Mouse (Mus musculus) gonadal fat pad, adult 2 months (tissue): ENCODE data around the gene Cobl. TPM values are rescaled to one million over a fixed set of nuclear protein-coding genes. Genes with fewer than 3 reads are reported as not detected.
A peak's percentile ranks its signal among the peaks of the same experiment; 100 is the strongest.

Source experiments
- DNase-seq: peaks from one replicate; pipeline ENCODE4 v3.0.0-alpha.2; 2012; ENCODE audit warnings: low read depth
- polyA plus RNA-seq: library from polyadenylated mRNA; depleted of rRNA; stranded (reverse); fragments of >200 nt; gene quantifications from 2 replicates; pipeline ENCODE4 v1.2.3, GENCODE M21; 2012

Cobl gene
- polyA plus RNA-seq, 1 experiment: 2.6 TPM

DNA sequence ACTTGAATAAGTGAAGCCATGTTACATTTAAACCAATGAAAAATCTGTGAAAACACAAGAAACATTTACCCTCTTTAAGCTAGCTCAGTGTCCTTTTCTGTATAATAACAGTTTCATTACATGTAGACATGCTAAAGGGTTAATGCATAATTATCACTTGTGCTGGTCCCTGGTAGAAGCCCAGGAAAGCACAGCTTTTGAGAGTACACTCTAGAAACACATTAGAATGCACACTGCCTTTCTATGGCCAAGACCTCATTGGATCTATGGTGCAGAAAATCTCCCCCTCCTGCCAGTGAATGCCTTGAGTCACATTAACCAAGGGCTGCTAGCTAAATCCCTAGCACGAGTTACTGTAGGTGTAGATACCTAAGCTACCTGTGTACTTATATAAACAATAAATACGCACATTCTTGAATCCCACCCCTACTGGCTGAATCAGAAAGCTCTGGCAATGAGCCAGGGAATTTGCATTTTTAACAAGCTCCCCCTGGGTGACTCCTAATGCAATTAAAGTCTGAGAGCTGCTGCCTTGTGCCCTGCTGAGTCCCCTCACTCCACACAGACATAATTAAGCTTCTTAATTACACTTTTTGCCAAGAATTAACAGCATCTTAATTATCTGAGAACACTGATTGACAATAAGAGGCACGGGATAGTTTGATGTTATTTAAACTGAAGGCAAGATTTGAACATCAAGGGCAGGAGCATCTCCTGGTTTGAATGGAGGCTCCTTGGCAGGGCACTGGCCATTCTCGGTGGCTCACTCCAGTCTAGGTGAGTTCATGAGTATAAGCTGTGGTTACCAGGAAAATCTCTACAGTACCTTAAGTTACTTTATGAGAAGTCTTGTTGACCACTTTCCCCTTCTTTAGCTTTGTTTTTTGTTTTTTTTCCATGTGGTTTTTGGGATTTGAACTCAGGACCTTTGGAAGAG, 244.9 kb downstream of the Cobl start:
- DNase-seq: no peak

DNA sequence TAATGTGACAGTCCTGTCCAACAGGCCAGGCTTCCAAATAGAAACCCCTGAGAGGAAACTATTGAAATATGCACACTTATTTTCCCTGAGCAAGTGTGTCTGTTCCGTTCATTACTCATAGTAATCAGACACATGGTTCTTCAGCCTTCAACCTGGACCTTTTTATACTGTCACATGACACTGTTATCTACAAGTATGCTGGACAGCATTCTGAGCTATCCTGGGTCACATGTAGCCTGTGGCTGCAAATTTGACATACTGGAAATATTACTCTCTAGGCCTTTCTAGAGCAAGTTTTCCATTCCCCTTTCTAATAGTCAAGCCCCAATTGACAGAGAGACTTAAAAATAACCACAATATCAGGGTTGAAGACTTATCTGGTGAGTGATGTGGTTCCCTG, 247.9 kb downstream of the Cobl start:
- DNase-seq: no peak

DNA sequence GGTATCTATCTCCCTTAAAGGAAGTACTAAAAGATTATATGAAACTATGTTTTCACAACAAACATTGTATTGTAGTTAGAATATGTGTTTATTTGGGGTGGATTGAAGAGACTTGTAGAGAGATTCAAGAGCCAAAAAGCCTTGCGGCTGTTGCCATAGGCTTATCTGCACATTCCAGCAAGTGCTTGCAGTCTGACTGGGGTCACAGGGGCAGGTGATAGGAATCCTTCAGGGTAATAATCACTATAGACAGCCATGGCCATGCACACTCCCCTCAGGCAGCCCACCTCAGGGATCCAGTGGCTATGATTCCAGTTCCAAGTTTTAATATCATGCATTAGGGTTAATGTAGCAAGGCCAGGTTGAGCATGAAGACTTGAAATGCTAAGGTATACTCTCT, 249.2 kb downstream of the Cobl start:
- no peak for DNase-seq

DNA sequence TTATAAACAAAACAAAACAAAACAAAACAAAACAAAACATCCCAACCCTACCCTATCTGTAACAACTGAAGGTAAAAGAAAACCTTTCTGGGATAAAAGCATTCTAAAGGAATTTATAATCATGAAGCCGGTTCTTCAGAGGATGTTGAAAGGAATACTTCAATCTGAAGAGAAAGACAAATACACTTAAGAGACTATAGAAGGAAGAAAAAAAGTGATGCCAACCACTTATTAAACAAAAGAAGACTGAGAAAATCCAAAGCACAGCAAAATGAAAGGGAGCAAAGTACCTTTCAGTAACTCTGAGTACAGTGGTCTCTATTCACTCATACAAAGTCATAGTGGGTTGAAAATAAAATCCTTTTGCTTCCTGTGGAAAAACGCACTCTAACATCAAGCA, 256.2 kb downstream of the Cobl start:
- no peak for DNase-seq

DNA sequence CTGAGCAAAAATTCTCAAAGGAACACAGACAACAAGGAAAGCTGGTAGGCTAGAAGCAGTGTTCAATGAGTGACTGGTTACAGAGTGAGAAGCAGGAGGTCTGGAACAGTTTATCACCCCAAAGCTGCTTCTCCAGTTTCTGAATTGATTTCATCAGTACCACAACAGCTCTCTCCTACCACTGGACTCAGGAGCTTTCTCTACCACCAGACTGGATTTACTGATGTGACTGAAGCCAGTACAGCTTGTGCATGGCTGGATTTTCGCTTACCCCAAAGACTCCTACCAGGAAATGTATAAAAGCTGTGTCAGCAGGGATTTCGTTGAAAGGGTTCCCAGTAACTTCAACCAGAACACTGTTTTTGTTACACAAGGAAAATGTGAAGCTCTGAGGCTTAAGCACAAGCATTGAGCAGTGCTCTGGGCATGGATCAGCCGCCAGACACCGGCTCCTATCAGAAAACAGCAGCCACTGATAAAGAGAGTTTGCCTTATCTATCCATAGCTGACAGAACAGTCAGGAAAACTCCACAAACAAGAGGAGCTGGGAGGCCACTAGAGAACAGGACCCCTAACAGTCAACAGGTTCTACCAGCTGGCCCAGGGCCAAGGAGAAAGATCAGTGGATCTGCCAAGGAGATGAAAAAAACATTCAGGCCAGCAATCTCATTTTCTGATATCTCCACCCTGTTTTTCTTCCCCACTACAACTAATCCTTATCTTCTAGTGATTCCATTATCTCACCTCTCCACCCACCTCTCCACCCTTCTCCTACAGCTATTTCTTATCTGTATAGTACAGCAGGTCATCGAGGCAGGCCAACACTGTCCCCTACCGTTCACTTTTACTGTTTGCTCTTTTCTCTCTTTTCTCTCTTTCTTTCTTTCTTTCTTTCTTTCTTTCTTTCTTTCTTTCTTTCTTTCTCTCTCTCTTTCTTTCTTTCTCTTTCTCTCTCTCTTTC, 259.3 kb downstream of the Cobl start:
- DNase-seq: no peak

DNA sequence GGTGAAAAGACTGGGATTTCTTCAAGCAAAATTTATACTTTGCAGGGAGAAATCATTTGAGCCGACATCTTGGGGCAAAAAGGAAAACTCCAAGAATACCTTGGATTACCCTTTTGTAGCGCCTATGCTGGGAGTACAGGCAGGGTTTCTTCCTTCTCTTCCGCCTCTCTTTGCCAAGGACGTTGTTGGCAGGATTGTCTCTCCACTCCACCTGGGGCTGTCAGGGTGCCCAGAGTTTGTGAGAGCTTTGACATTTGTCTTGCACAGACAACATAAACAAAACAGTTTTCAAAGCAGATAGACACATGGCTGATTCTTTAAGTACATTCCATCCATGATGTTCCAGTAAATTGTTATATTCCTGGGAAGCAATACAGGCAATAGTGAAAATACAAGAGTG, 265.3 kb downstream of the Cobl start:
- DNase-seq: no peak

DNA sequence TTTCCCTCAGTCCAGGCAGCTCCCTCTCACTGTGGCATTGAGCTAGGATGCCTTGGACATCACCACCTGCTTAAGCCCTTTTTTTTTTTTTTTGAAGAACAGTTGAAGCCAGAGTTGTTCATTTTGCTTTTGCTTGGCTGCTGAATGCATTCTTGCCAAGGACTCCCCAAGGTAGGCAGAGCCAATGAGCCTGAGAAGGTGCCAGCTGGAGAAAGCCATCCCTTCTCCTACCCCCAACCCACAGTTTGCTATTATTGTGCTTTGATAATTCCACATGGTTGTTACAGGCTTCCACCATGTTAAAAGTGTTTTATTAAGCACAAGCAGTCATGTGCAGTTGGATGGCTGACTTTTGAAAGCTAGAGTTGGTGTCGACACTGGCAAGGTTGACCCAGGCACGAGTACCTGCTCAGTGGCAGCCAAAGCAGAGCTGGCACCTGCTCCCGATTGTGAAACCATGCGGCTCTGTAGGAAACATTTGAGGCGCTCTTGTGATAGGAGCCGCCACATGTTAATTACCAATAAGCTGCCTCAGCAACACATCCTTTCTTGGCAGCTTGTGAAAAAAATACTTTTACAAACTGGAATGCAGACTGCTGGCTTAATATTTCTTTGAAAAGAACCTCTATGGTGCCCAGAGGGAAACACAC, 265.9 kb downstream of the Cobl start:
- DNase-seq: peak; percentile 3

DNA sequence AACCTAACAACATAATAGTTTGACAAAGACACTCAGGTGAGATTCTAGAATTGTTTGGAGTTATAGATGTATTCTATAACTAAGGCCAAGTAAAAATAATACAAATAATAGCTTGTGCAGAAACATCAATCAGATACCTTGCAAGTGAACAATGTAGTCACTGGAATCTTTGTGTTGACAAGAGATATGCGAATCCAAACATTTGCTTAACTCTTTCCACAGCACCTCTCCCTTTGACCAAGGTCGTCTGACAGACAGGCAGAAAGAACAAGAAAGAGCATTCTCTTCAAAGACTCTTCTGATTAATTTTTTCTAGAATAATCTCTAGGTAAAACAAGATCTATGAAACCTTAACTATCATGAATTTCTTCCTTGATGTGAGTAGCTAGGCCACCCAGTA, 266.7 kb downstream of the Cobl start:
- DNase-seq: no peak

DNA sequence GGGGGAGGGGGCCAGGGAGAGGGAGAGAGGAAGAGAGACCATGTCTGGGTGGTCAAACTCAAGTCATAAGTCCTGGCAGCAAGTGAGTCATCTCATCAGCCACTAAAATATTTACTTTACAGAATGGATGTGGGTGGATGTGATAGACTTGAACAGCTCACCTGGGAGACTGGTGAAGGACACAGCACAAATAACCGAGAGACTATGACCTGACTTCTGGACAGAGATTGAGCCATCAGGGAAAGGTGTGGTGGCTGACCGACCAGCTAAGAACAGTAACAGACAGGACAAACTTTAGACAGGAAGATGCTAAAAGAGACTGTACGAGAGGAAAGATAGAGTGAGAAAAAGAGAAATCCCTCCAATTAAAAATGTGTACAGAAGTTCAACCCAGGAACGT, 267.2 kb downstream of the Cobl start:
- DNase-seq: no peak

DNA sequence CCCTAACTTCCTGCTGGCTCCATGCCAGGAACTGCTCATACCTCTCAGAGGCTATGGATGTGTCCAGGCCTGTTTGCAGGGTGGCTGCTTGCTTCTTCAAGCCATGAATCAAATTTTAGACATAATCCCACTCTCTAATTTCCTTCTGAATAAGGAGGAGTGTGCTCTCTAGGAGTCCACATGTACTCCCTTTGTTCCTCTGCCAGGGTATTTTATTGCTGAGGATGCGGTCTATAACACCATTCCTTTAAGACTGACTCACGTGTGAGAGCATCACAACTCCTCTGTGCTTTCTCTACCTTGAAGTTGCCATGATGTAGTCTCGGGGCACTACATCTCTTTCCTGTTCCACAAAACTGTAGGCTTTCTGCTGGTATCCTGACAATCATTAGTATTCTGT, 269.4 kb downstream of the Cobl start:
- no peak for DNase-seq

DNA sequence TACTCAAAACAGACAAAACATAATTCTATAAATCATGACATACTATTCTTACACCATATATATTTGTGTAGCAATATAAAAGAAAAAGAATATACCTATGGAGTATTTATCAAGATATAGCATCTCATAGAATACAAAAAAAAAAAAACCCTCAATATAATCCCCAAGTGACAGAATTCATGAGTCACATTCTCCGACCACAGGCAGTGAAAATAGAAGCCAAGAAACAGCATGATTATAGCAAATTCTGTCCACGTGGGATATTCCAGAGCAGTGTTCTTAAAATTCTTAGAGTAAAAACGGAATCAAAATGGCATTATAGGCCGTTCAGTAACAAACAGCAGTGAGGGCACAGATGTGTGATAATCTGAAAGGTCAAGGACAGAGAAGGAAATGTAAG, 271.4 kb downstream of the Cobl start:
- DNase-seq: no peak

DNA sequence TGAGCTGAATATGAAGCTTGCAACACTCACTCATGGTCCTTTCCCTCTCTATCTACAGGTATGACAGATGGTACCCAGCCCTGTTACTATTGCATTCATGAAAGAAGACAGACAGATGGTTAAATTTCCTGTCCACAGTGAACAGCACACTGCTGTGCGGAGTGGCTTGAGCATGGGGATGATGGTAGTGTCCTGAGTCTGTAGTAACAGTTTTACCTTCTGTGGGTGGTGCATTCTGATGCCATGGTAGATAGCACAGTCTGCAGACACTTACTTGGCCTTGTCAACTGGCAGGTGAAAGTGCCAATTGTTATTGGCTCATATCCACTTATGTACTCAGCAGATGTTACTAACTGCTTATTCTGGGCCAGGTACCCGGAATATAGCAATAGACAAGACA, 273.4 kb downstream of the Cobl start:
- DNase-seq: no peak

DNA sequence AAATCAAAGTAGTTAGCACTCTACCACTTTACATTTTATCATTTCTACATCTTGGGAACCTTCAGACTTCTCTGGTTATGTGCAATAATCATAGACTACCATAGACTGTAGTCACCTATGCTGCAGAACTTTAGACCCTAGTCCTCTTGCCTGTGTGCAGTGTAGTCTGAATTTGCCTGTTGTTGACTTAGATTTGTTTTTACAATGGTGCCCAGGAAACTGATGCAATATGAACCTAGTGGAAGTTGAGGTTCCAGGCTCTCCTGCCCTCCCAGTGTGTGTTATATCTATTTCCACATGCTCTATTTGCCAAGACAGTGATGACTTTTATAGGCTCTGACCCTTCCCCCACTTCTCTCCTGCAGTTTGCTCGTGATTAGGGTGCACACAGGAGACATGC, 274.3 kb downstream of the Cobl start:
- DNase-seq: no peak
